Mouse (Mus musculus): ENCODE data around the gene Ccnjl.
A peak's percentile ranks its signal among the peaks of the same experiment; 100 is the strongest.

Ccnjl gene

GRCm38 (mm10) chr11:43528683-43529499 is at the start of gene Ccnjl:
Gene Ccnjl (plus strand): TSS chr11:43528784.
- peak; percentile 40 for DNase-seq (ENCODE audit: low read depth)

GRCm38 (mm10) chr11:43479376-43479775 is 49.2 kb upstream of the Ccnjl start:
- no peak for DNase-seq (ENCODE audit: low read depth)

- DNase-seq (ENCODE audit: low read depth): no peak
These were observed 48.0 kb upstream of the Ccnjl start for GRCm38 (mm10) chr11:43480561-43480960.

- DNase-seq (ENCODE audit: low read depth): no peak
These were observed 46.7 kb upstream of the Ccnjl start for GRCm38 (mm10) chr11:43481672-43482522.

GRCm38 (mm10) chr11:43483122-43483792 is 45.3 kb upstream of the Ccnjl start:
- DNase-seq (ENCODE audit: low read depth): no peak

DNA sequence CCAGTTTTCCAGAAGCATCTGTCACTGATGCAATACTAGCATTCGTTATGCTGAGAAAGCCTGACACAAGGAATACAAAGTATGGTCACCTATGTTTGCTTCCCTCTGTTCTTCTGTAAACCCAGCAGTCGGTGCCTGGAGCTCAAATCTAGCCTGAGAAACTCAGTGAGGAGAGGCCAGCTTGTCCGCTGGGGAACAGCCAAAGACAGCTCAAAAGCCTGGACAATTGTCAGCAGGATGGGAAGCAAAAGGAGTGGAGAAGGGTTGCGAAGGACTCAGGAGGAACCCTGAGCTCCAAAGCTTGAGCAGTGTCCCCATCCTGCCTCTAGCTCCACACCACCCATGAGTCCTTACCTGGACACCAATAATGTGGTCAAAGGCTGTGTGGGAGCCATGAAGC is 44.5 kb upstream of the Ccnjl start:
- no peak for DNase-seq (ENCODE audit: low read depth)

DNA sequence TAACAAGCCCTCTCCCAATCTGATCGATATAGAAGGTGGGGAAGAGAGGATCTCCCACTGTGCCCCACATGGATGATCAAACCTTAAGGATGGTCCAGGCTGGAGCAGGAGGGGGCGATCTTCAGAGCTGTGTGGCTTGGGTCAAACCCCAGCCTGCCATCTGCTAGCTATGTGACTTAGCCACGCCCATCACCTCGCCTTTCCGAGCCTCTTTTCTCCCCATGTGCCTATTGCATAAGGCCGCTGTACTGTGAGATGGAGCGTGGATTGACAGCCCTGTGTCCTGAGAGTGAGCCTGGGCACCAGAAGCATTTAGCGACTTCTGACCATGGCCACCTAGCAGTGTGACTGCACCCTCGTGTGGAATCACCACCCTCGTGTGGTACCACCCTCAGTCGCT is 43.9 kb upstream of the Ccnjl start:
- no peak for DNase-seq (ENCODE audit: low read depth)

DNA sequence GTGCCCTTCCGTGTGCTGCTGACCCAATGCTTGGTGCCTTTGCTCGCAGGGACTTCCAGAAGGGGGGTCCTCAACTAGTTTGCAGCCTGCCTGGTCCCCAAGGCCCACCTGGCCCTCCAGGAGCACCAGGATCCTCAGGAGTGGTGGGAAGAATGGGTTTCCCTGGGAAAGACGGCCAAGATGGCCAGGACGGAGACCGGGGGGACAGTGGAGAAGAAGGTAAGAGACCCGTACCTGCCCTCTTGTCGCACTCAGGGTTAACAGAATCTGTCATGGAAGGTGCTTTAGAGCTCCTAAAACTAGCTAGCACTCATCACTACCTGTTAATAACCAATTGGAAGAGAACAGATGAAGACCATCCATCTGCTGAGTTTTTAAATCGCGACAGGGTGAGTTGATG is 42.7 kb upstream of the Ccnjl start:
- DNase-seq (ENCODE audit: low read depth): no peak

- peak; percentile 80 for DNase-seq (ENCODE audit: low read depth)
These were observed 35.9 kb upstream of the Ccnjl start for GRCm38 (mm10) chr11:43492663-43493062.

DNA sequence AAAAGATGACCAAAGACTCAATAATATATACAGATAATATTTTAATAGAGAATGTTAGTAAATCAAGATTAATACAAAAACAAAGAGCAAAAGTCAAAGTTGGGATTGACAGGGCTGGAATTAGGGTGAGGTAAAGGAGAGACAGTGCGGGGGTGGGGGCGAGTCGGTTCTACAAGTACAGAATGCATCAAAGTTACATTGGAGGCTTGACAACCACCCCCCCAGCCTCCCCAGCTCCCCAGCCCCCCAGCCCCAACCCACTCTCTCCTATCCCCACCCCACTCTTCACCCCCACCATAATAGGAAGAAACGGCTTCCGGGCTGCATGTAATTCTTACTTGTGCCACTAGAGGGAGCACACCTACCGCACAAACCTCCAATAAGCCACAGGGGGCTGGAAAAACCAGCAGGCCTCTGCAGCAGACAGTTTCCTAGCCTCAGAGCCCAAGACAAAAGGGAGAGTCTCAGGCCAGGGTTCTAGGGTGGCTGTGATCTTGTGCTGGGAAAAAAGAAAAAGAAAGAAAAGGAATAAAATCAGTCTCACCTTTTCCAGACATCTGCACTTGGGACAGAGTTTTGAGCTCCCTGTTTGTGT is 34.7 kb upstream of the Ccnjl start:
- DNase-seq (ENCODE audit: low read depth): peak; percentile 82

DNA sequence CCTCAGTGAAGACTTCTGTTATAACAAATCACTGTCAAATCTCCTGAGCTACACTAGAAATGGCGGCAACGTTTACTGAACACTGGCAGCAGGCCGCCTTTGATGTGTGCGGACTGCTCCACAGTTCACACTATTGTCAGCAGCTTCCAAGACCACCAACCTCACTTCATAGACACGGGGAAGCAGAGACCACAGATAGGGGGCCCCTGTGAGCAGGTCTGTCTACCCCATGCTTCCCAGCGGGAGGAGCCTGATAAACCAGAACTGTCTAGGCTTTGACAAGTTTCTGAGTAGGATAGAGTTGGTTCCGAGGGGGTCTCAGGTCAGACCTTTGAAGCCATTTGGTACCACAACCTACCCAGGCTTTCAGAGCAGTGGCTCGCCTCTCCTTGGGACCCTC is 33.5 kb upstream of the Ccnjl start:
- no peak for DNase-seq (ENCODE audit: low read depth)

DNA sequence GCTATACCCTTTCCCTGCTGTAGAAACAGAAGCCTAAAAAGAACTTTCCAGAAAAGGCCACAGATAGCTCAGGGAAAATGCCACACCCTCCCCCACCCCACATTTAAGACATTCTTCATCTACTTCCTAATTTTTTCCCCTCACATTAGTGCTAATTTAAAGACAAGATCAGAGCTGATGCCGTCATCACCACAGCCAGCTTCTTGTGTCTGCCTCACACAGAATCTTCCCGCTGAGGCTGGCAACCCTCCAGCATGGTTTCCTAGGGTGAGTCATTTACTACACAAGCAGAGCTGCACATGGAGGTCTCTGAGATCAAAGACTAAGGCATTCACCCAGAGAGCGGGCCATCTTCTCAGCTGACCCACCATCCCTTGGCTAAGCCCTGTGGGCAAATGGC is 33.1 kb upstream of the Ccnjl start:
- no peak for DNase-seq (ENCODE audit: low read depth)

- DNase-seq (ENCODE audit: low read depth): no peak
These were observed 27.3 kb upstream of the Ccnjl start for GRCm38 (mm10) chr11:43501256-43501655.

- DNase-seq (ENCODE audit: low read depth): no peak
These were observed 23.4 kb upstream of the Ccnjl start for GRCm38 (mm10) chr11:43505188-43505587.

DNA sequence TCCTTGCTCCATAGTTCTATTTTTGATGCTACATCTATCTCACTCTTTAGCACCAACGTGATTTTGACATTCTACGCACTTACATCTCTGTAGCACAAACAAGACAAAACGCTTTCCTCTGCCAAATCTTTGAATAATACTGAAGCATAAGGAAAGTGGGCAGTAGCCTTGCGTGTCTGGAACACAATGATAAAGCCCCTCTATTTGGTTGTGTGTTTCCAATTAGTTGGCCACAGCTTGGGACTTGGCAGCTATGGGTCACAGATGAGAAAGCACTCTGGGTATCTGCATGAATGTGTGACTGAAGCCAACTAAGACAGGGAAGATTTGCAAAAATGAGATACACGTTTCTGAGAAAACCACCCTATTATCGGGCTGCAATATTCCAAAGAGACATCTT is 20.6 kb upstream of the Ccnjl start:
- DNase-seq (ENCODE audit: low read depth): no peak

DNA sequence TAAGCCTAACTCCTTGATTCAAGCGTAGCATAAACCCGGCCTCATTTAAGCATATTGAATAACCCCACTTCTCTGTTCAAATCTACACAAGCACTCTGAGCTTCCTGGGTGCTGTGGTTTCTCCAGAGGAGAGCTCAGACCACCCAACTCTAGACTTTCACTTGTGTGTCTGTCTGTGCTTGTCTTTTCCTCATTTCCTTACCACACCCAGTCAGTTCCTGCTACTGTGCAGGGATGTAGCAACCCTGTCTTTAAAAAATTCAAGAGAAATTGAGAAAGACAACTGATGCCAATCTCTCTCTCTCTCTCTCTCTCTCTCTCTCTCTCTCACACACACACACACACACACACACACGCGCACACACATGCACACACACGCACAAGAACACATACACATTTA is 18.7 kb upstream of the Ccnjl start:
- DNase-seq (ENCODE audit: low read depth): no peak

GRCm38 (mm10) chr11:43512661-43513190 is 15.9 kb upstream of the Ccnjl start:
- DNase-seq (ENCODE audit: low read depth): no peak

DNA sequence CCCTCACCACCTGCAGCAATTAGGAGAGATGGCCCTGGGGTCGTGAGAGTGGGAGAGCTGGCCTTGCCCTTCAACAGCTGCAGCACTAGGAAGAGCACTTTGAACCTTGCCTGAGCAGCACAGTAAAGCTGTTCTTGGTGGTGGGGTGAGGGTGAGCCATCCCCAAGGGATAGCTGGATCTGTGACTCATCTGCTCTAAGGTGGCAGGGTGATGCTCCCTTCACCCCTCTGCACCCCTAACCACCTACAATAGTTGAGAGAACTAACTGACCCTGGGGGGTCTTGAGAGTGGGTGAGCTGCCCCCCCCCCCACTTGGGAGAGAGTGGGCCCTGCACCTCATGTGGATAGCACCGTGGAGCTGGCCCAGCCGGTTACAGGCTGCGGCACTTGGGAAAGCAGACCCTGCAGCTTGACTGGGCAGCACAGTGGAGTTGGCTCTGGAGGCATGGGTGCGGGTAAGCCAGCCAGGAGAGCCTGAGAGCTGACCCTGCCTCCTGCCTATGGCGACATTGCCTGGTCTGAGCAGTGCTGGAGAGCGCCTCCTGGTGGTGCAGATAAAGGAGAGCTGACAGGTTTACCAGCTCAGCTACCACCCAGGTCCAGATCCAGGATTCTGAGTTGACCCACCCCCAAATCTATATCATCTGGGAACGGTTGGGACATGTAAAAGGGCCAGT is 12.1 kb upstream of the Ccnjl start:
- DNase-seq (ENCODE audit: low read depth): peak; percentile 33

DNA sequence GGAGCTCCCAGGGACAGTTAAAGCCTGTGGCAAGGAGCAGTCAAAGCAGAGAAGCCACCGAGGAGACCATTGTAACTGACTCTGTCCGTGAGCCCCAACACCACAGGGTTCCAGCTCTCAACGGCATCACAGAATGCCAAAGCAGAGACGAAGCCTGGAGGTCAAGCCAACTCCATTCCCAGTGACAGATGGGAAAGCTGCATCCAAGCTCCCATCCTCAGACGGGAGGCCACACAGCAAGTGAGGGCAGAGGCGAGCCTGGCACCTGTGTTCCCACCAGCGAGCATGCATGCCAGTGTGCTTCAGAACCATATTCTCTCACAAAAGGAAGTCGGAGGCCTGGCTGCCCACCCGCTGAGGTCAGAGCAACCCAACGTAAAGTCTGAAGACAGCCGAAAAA is 10.9 kb upstream of the Ccnjl start:
- no peak for DNase-seq (ENCODE audit: low read depth)

DNA sequence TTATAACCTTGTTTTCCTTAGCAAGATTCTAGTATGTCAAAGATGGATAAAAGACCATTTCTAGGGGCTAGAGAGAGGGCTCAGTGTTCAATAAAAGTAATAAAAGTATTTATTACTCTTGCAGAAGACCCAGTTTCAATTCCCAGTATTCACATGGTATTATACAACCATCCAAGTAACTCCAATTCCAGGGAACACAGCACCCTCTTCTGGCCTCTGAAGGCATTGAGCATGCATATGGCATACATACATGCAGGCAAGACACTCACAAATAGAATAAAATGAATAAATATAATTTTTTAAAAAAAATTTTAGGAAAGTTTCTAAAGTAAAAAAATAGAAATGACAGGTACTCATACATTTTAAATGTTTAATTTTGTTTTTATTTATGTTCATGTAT is 10.5 kb upstream of the Ccnjl start:
- no peak for DNase-seq (ENCODE audit: low read depth)

DNA sequence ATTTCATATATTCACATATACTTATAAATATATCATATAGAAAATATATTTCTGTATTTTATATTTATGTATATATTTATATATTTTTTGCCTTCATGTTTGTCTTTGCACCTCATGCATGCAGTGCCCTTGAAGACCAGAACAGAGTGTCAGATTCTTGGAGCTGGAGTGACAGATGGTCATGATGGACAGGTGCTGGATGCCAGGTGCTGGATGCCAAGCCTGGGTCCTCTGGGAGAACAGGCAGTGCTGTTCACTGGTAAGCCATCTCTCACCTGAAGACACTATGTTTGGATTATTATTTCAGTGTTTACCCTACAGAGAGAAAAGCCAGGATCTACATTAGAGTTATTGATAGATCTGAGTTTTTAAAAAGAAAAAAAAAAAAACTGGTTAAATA is 9.8 kb upstream of the Ccnjl start:
- no peak for DNase-seq (ENCODE audit: low read depth)

DNA sequence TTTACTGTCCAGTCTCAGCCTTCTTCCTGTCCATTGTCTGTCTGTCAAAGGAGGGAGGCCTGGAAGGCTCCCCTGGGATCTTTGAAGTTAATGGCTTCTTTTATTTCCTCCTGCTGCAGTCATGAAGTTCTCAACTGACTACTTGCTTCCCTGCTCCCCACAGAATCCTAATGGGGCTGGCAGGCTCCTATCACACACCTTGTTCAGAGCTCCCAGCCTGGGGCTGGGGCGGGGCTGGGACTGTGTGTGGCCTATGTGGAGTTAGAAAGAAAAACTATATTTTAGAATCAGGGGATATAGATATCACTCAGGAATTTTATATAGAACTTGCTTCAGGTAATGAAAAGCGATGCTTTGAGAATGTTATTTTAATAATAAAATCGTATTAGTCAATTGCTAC is 8.1 kb upstream of the Ccnjl start:
- no peak for DNase-seq (ENCODE audit: low read depth)

Data from naive thymus-derived CD4-positive, alpha-beta T cell, adult 2 months (primary cell).